Mouse (Mus musculus) common myeloid progenitor, adult 5-6 weeks (primary cell): ENCODE results near the gene Fam161b. TPM values are rescaled to one million over a fixed set of nuclear protein-coding genes. Genes with fewer than 3 reads are reported as not detected.

Experiments used
- total RNA-seq: library from RNA; stranded (forward); fragments of 200-1000, 187-1606 nt; gene quantifications from 2 replicates; pipeline ENCODE4 v1.2.3, GENCODE M21; 2017

Fam161b gene
- total RNA-seq, 1 experiment from 2014 or later, result 2.2 TPM

Other genes starting within 250 kb of the Fam161b start
- 2.3 and 4.1 TPM in 2 replicates for gene Dnal1, start 247.5 kb downstream of the Fam161b start, total RNA-seq
- 0.58 and 0.64 TPM in 2 replicates for gene Pnma1, start 213.3 kb downstream of the Fam161b start, total RNA-seq
- 13.0 and 15.1 TPM in 2 replicates for gene Elmsan1, start 143.0 kb downstream of the Fam161b start, total RNA-seq
- 47.0 and 55.7 TPM in 2 replicates for gene Ptgr2, start 76.6 kb downstream of the Fam161b start, total RNA-seq
- gene Zfp410, start 45.0 kb downstream of the Fam161b start, total RNA-seq, result 47.0 and 51.8 TPM in 2 replicates
- gene Coq6, start 176 bp downstream of the Fam161b start, total RNA-seq, result 12.7 and 17.5 TPM in 2 replicates
- 15.2 and 23.4 TPM in 2 replicates for gene Entpd5, start 47.2 kb upstream of the Fam161b start, total RNA-seq
- gene Bbof1, start 47.2 kb upstream of the Fam161b start, total RNA-seq, result 4.1 and 5.0 TPM in 2 replicates
- gene Rnf113a2, start 55.4 kb upstream of the Fam161b start, total RNA-seq, result 29.2 and 34.4 TPM in 2 replicates
- 11.0 and 16.4 TPM in 2 replicates for gene Aldh6a1, start 89.2 kb upstream of the Fam161b start, total RNA-seq
- 15.2 and 19.7 TPM in 2 replicates for gene Lin52, start 89.6 kb upstream of the Fam161b start, total RNA-seq
- gene Vsx2, start 207.9 kb upstream of the Fam161b start, total RNA-seq, result not detected in 2 replicates